Mouse (Mus musculus): ENCODE measurements around the gene Fancm.
"Not testable (repeated sequence)": the region's sequence is repeated elsewhere in the genome, so short reads cannot be mapped to it uniquely, and the experiment has no call there.

The Fancm gene

GRCm38 (mm10) chr12:65075085-65075732 lies at the start of gene Fancm:
Gene Fancm (plus strand): TSS chr12:65075603.
- DNase-seq (ENCODE audit: low spot score), result peak; percentile 97

- no peak for DNase-seq (ENCODE audit: low spot score)
These were observed 39.6 kb upstream of the Fancm start for GRCm38 (mm10) chr12:65035839-65036189.

- peak; percentile 93 for DNase-seq (ENCODE audit: low spot score)
These were observed 39.1 kb upstream of the Fancm start, which contains the start of gene Prpf39 for GRCm38 (mm10) chr12:65036190-65036870. Gene Prpf39 (plus strand): TSS chr12:65036333.

- DNase-seq (ENCODE audit: low spot score), result peak; percentile 39
These were observed 38.4 kb upstream of the Fancm start for GRCm38 (mm10) chr12:65036892-65037545.

GRCm38 (mm10) chr12:65037546-65037937 lies 37.9 kb upstream of the Fancm start:
- peak; percentile 2 for DNase-seq (ENCODE audit: low spot score)

GRCm38 (mm10) chr12:65048799-65049198 lies 26.6 kb upstream of the Fancm start:
- DNase-seq (ENCODE audit: low spot score), result no peak

- DNase-seq (ENCODE audit: low spot score), result no peak
These were observed 17.2 kb upstream of the Fancm start for GRCm38 (mm10) chr12:65058203-65058602.

GRCm38 (mm10) chr12:65061082-65061481 lies 14.3 kb upstream of the Fancm start:
- DNase-seq (ENCODE audit: low spot score), result no peak

- no peak for DNase-seq (ENCODE audit: low spot score)
These were observed 10.2 kb upstream of the Fancm start for GRCm38 (mm10) chr12:65065241-65065640.

GRCm38 (mm10) chr12:65066234-65066633 lies 9.2 kb upstream of the Fancm start:
- no peak for DNase-seq (ENCODE audit: low spot score)

- DNase-seq (ENCODE audit: low spot score), result no peak
These were observed 7.0 kb upstream of the Fancm start for GRCm38 (mm10) chr12:65068409-65068808.

- DNase-seq (ENCODE audit: low spot score), result peak; percentile 74
These were observed 2.3 kb upstream of the Fancm start for GRCm38 (mm10) chr12:65072911-65073610.

- peak; percentile 98 for DNase-seq (ENCODE audit: low spot score)
These were observed 1.7 kb upstream of the Fancm start, which contains the start of gene Fkbp3 for GRCm38 (mm10) chr12:65073611-65074178. Gene Fkbp3 (minus strand): TSS chr12:65074007.

- peak; percentile 13 for DNase-seq (ENCODE audit: low spot score)
These were observed 752 bp upstream of the Fancm start for GRCm38 (mm10) chr12:65074651-65075050.

- peak; percentile 40 for DNase-seq (ENCODE audit: low spot score)
These were observed 419 bp downstream of the Fancm start for GRCm38 (mm10) chr12:65075733-65076310.

- DNase-seq (ENCODE audit: low spot score), result no peak
These were observed 1.5 kb downstream of the Fancm start for GRCm38 (mm10) chr12:65076906-65077305.

- DNase-seq (ENCODE audit: low spot score), result no peak
These were observed 33.3 kb downstream of the Fancm start for GRCm38 (mm10) chr12:65108746-65109145.

- no peak for DNase-seq (ENCODE audit: low spot score)
These were observed 36.1 kb downstream of the Fancm start for GRCm38 (mm10) chr12:65111503-65111902.

GRCm38 (mm10) chr12:65112811-65113210 lies 37.4 kb downstream of the Fancm start:
- no peak for DNase-seq (ENCODE audit: low spot score)

- DNase-seq (ENCODE audit: low spot score), result no peak
These were observed 38.5 kb downstream of the Fancm start for GRCm38 (mm10) chr12:65113925-65114324.

- not testable (repeated sequence) for DNase-seq (ENCODE audit: low spot score)
These were observed 39.6 kb downstream of the Fancm start for GRCm38 (mm10) chr12:65114978-65115377.

GRCm38 (mm10) chr12:65118968-65119367 lies 43.6 kb downstream of the Fancm start:
- no peak for DNase-seq (ENCODE audit: low spot score)
